Mouse (Mus musculus) splenic B cell, adult 2 months (primary cell): ENCODE results near the gene Myo1c.
A peak's percentile ranks its signal among the peaks of the same experiment; 100 is the strongest.

Source experiments
- DNase-seq: peaks from one replicate; pipeline ENCODE4 v3.0.0-alpha.2; 2011; ENCODE audit warnings: low read depth, low spot score
- H3K27me3 ChIP-seq: 2 replicates; pipeline ENCODE4 v1.6.1; 2012; ENCODE audit warnings: mild to moderate bottlenecking, low read length, moderate library complexity, mixed read lengths; ENCODE audit not compliant: control insufficient read depth, poor library complexity, insufficient read depth, severe bottlenecking
- H3K36me3 ChIP-seq: 2 replicates; pipeline ENCODE4 v1.6.1; 2012; ENCODE audit warnings: mild to moderate bottlenecking, low read length, moderate library complexity, mixed read lengths; ENCODE audit not compliant: control insufficient read depth, poor library complexity, insufficient read depth, severe bottlenecking

Gene Myo1c

DNA sequence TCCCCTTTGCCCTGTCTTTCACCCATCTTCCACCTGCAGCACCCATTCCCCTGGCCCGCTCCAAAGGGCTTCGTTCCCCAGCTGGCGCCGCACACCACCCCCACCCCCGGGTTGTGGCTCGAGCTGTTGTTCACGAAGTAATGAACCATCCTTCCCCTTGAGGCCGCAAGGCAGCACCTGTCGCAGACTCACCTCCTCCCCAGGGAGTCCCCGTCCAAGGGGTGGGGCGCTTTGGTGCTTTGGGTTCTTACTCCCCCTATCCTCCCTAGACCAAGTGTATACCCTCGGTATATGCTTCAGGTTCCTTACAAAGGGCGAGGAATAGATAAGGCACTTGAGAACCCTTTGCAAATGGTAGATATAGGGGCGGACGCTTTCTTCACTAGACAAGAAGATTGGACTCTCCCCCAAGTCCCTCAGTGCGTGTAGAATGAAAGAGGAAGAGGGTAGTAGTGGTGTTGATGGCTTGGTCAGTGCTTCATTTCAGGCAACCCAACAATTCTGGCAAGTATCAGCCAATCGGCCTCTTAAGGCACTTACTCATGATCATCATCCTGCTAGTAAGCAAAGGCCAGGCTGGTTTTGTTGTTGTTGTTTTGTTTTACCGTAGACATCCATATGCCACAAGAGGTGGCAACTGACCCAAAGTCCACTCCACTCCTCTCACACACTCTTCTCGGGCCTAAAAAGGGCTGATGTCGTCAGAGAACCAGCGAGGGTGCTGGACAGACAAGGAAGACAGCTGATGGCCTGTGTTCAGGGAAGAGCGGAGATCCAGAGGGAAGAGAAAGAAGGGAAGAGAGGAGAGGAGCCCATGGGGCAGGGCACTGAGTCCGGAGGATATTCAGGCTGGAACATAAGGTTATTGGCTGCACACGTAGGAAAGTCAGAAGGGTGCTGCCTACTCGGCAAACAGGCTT, 4.4 kb downstream of the Myo1c start:
- peak; percentile 93 for DNase-seq
- Histone ChIP-seq H3K36me3 (peaks cover 15% of the 10 kb centered on the region), H3K27me3 (no peaks in the 10 kb centered on the region)

DNA sequence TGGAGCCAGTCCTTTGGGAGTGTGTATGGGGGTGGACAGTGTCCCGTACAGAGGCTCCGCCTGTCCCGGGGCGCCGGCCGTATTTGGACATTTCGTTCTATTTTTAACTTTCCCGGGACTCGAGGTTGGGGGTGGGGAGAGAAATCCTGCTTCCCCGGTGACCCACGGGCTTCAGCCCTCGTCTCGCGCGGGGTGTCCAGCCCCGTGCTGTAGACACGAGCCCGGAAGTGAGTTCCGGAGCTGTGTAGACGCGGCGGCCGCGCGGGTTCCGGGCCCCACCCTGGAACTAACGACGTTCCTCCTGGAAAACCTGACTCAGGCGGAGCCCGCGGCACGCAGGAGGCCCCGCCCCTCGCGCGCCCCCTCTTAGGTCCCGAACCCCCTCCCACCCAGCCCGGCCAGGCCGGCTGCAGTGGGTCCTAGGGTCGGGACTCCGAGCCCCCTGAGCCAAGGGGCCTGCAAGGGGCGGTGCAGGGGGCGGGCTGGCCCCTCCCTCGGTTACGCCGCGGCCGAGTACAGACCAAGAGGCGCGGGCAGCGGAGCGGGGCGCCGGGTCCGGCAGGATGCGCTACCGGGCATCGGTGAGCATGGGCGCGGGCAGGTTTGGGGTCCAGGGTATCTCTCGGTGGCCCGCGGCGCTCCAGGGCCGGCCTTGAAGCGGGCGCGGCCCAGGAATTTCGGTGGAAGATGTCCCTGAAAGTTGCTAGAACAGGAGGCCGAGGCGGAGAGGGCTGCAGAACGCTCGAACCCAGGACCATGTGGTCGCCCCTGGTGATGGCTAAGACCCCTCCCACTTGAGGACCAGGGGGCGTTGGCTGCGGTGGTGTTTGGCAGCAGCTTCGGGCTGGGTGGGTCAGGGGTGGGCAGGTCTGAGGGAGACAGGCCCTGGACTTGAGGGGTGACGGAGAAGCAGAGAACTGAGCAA, 5.6 kb downstream of the Myo1c start:
- Histone ChIP-seq H3K36me3 (peaks cover 23% of the 10 kb centered on the region), H3K27me3 (no peaks in the 10 kb centered on the region)
- DNase-seq: peak; percentile 69

DNA sequence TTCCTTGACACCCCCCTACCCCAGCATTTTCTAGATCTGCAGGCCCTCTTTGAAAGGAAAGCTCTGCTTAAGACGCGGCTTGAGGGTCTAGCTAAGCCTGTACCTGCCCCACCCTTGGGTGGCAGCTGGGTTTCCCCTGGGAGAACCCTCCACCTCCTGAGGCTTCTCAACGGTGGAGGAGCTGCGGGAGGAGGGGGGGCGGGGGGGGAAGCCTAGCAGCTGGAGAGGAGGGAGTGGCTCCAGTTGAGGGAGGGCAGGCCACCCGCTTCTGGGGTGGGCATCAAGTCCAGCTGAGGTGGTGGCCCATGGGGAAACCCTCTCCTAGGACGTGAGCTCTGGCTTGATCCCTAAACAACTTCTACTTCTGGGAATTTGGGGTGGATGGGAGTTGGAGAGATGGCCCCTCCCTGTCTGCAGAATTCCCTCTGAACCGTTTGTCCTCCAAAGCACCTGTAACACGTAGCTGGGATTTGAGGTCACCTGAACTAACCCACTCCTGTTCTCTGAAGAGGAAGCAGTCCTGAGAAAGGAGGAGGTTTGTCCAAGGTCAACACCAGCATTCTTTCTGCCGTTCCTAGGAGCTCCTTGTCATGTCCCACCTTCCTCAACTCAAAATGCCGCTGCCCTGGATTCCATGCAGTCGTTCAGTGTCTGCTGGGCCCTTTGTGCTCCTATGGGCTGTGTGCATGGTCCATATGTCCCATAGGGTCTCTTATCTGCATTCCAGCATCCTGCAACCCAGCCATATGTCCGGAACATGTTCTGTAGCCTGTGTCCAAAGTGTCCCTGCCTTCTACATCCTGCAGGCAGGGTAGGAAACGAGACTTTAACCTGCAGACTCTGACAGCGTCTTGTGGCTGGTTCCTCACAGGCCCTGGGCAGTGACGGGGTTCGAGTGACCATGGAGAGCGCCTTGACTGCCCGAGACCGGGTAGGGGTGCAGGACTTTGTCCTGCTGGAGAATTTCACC, 6.6 kb downstream of the Myo1c start:
- H3K36me3 ChIP-seq: peaks cover 32% of the 10 kb centered on the region
- peak; percentile 54 for DNase-seq

DNA sequence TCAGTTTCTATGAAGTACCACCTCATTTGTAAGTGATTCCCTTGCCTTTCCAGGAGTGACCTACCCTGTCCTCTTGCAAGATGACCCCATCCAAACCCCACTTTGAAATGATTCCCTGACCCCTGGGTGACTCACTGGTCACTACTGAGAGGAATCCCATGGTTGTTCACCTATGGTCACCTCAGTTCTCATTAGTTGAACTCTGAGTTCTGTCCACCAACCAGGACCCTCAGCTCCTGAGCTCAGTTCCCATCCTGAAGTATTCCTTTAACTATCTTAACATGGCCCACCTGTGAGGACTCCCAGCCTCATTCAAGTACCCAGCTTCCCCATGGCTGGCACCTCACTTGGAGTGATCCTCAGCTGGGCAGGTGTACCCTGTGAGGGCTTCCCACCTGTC, 7.5 kb downstream of the Myo1c start:
- DNase-seq: no peak
- Histone ChIP-seq H3K27me3 (no peaks in the 10 kb centered on the region), H3K36me3 (peaks cover 39% of the 10 kb centered on the region)

More for the DNA sequence above, 6.6 kb downstream of the Myo1c start:
- no peaks in the 10 kb centered on the region for H3K27me3 ChIP-seq

DNA sequence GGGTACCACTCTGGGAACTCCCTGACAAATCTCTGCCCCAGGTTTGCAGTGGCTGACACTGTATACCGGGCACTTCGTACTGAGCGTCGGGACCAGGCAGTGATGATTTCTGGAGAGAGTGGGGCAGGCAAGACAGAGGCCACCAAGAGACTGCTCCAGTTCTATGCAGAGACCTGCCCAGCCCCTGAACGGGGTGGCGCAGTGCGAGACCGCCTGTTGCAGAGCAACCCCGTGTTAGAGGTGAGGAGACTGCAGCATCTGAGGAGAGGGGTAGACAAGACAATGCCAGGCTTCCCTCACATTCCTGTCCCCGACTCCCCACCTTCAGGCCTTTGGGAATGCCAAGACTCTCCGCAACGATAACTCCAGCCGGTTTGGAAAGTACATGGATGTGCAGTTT, 8.0 kb downstream of the Myo1c start:
- H3K27me3 ChIP-seq: no peaks in the 10 kb centered on the region
- no peak for DNase-seq
- peaks cover 40% of the 10 kb centered on the region for H3K36me3 ChIP-seq

DNA sequence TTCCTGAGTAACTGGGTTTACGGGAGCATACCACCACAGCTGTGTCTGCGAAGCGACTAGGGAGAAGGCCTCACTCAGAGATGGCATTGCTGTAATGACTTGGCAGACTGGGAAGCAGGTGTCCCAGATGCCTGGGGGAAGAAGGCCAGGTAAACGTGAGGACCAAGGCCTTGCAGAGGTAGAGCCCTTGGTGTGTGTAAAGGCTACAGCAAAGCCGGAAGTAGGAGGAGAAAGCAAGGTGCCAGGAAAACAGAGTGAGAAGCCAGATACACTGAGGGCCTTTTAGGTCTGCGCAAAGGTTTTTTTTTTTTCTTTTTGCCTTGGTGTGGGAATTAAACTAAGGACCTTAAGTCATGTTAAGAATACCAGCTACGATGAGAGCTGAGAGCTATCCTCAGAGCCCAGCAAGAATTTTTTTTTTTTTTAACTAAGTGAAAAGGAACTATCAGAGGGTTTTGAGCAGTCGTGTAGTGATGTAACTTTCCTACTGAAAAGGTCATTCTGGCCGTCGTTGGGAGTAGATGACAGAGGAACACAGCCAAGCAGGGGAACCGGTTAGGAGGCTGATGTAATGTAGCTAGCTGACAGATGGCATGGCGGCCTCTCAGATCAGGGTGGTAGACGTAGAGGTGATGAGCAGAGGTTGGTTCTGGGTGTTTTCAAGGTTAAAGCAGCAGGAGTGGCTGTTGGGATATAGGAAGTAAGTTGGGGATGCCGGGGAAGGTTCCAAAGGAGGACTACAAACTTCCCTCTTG, 8.9 kb downstream of the Myo1c start:
- Histone ChIP-seq H3K27me3 (no peaks in the 10 kb centered on the region), H3K36me3 (peaks cover 42% of the 10 kb centered on the region)
- no peak for DNase-seq

DNA sequence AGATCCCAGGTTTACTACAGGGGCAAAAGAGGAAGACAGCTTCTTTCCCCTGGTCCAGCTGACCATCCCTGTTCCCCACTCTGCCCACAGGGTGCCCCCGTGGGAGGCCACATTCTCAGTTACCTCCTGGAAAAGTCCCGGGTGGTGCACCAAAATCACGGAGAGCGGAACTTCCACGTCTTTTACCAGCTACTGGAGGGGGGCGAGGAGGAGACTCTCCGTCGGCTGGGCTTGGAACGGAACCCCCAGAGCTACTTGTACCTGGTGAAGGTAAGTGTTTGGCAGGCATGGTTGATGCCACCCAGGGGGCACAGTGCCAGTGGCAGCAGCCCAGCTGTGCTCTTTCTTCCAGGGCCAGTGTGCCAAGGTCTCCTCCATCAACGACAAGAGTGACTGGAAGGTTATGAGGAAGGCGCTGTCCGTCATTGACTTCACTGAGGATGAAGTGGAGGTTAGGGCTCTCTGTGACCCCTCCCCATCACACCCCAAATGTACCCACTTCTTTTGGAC, 9.8 kb downstream of the Myo1c start:
- Histone ChIP-seq H3K36me3 (peaks cover 42% of the 10 kb centered on the region), H3K27me3 (no peaks in the 10 kb centered on the region)
- DNase-seq: no peak

DNA sequence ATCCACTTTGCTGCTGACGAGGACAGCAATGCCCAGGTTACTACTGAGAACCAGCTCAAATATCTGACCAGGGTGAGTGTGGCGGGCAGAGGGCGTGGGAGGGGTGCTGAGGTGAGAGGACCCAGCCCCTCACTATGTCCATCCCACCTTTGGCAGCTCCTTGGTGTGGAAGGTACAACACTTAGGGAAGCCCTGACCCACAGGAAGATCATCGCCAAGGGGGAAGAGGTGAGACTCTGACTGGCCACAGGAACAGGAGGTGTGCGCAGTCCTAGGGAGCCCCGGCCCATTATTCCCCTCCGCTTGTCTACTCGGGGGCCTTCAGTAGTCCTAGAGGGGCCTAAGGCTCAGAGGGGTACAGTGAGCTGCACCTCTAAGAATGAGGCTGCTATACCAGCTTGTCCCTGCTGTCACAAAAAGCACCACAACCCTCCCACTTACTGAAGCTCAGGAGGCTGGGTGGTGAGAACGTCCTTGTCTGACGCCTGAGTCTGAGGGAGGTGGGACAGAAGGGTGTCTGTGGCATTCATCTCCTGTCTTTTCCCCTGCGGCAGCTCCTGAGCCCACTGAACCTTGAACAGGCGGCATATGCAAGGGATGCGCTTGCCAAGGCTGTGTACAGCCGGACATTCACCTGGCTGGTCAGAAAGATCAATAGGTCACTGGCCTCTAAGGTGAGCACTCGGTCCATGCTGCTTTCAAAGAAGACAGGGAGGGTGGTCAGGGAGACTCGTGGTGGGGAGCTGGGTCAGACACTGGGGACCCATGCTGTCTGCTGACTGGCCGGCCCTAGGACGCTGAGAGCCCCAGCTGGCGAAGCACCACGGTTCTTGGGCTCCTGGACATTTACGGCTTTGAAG, 10.9 kb downstream of the Myo1c start:
- Histone ChIP-seq H3K36me3 (peaks cover 52% of the 10 kb centered on the region), H3K27me3 (no peaks in the 10 kb centered on the region)
- no peak for DNase-seq

DNA sequence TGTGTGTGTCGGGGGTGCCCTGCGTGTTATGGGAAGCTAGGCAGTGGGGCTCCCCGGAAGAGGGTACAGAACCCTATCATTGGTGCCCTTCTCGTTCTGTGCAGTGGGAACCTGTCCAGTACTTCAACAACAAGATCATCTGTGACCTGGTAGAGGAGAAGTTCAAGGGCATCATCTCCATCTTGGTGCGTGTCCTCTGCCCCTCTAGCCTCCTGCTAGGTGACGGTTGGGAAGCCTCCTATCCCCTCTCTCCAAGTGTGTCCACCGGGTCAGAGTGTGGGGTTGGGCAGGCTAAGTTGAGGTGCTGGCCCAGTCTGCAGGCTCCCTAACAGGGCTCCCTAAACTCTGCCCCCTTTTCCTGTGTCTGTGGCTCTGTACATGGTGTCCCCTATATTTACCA, 11.8 kb downstream of the Myo1c start:
- DNase-seq: no peak
- Histone ChIP-seq H3K27me3 (no peaks in the 10 kb centered on the region), H3K36me3 (peaks cover 55% of the 10 kb centered on the region)

DNA sequence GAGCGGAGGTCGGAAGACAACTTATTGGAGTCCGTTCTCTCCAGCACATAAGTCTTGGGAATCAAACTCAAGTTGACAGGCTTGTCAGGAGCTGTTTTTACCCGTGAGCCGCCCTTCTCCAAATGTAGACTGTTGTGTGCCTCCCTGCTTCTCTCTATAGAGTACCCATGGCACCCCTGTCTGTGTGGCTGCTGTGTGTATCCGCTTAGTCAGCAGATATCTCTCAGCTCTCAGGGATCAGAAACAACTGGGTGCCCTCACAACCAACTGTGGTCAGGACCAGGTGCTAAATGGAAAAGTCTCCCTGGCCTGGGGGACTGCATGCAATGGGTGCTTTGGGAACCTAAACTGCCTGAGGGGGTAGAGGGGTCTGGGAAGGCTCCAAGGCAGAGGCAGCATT, 16.0 kb downstream of the Myo1c start:
- no peak for DNase-seq
- Histone ChIP-seq H3K36me3 (peaks cover 59% of the 10 kb centered on the region), H3K27me3 (no peaks in the 10 kb centered on the region)

DNA sequence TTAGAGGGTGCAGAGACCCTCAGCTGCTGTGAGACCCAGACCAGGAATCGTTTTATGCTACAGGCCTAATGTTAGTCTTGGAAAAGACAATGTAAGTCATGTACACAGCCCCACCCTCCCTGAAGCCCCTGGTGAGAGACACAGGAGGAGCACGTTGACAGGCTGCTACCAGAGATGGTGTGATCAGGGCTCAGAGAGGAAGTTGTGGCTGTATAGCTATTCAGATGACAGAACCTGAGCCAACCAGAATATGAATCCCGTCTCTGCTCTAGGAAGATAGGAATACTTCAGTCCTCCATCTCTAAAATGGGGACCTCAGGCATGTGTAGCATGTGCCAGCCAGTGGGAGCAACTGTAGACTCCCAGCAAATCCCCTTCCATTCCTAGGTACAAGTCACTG, 18.3 kb downstream of the Myo1c start:
- peaks cover 67% of the 10 kb centered on the region for H3K36me3 ChIP-seq
- no peak for DNase-seq
- H3K27me3 ChIP-seq: no peaks in the 10 kb centered on the region; the same call in 1 of the 2 replicates

DNA sequence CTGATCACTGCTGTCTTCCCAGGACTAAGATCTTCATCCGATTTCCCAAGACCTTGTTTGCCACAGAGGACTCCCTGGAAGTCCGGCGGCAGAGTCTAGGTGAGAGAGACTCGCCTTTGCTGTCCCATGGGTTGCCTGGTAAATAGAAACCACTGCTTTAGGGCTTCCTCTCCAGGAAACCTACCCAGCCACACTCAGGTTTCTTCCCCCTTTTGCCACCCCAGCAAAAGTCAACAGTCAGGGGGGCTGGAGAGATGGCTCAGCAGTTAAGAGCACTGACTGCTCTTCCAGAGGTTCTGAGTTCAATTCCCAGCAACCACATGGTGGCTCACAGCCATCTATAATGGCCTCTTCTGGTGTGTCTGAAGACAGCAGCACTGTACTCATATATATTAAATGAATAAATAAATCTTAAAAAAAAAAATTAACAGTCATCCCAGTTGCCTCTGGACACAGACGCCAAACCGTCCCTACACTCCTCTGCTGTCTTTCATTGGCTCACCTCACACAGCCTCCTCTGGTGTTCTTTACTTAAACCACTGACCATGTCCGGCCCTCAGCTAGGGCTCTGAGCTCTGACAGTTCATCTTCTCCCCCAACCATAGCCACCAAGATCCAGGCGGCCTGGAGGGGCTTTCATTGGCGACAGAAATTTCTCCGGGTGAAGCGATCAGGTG, 19.0 kb downstream of the Myo1c start:
- no peak for DNase-seq
- Histone ChIP-seq H3K27me3 (no peaks in the 10 kb centered on the region; the same call in 1 of the 2 replicates), H3K36me3 (peaks cover 64% of the 10 kb centered on the region)
